Mouse (Mus musculus): Measurements from ENCODE around the gene Plekha6. TPM values are rescaled to one million over a fixed set of nuclear protein-coding genes. Genes with fewer than 3 reads are reported as not detected.

Plekha6 gene
- 8.1 and 8.8 TPM in 2 replicates for polyA plus RNA-seq (2015; fragmentation: Nextera tagmentation; extraction: Ambion mirVana)

- ATAC-seq (replicated peaks; ENCODE audit: low FRiP score, low read depth), result no peak
- H3K4me3 ChIP-seq (replicated peaks; ENCODE audit: low read depth, low read length), result peak within 1 kb of the TSS; percentile 55
- WGBS, result under 1% methylated on average over 65 of the region's 68 CpGs
- no peak within 1 kb of the TSS for H3K27ac ChIP-seq
- no peaks in the 10 kb centered on the region for H3K9me3 ChIP-seq (replicated peaks; ENCODE audit: low read length)
- H3K4me1 ChIP-seq (replicated peaks; ENCODE audit: insufficient read depth, low read length), result peaks cover 17% of the 10 kb centered on the region
- 0 out of 2 replicates have a peak, but pooled peaks cover 13% of the 10 kb centered on the region for H3K27me3 ChIP-seq (ENCODE audit: insufficient read depth, low read length)
- H3K4me2 ChIP-seq (ENCODE audit: low read length), result peak within 1 kb of the TSS; percentile 97
- DNase-seq (ENCODE audit: low spot score), result no peak
- TF ChIP-seq CTCF (IDR thresholded peaks at IDR 0.05; ENCODE audit: low read depth), result peak; percentile 16; the same call in 1 of the 2 replicates
- no peaks in the 10 kb centered on the region for H3K36me3 ChIP-seq (ENCODE audit: insufficient read depth, low read length)
- peak within 1 kb of the TSS; percentile 65 for H3K9ac ChIP-seq (ENCODE audit: low read depth, low read length)
These were observed at the start of gene Plekha6 for GRCm38 (mm10) chr1:133163820-133164431. Gene Plekha6, plus strand, starts transcription at chr1:133164210.

DNA sequence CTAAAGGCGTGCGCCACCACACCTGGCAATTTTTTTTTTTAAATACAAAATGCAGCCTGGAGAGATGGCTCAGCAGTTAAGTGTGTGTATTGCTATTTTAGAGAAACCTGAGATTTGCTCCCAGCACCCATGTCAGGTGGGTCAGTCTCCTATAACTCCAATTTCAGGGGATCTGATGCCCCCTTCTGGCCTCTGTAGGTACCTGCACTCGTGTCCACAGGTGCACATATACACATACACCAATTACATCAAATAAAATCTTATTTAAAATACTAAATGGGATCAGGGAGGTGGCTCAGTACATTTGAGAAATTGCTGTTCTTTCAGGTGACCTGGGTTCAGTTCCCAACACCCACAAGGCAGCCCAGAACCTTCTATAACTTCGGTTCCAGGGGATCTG lies 47.9 kb upstream of the Plekha6 start:
- no peaks in the 10 kb centered on the region for H3K9me3 ChIP-seq (replicated peaks; ENCODE audit: low read length)
- no peak overlapping the region for H3K4me2 ChIP-seq (ENCODE audit: low read length)
- no peak for ATAC-seq (replicated peaks; ENCODE audit: low FRiP score, low read depth)
- no peak overlapping the region for H3K27ac ChIP-seq
- no peaks in the 10 kb centered on the region for H3K4me1 ChIP-seq (replicated peaks; ENCODE audit: insufficient read depth, low read length)
- H3K36me3 ChIP-seq (ENCODE audit: insufficient read depth, low read length), result no peaks in the 10 kb centered on the region
- no peak for TF ChIP-seq CTCF (IDR thresholded peaks at IDR 0.05; ENCODE audit: low read depth)
- 88% methylated on average over 4 of the region's 4 CpGs for WGBS
- DNase-seq (ENCODE audit: low spot score), result no peak
- H3K9ac ChIP-seq (ENCODE audit: low read depth, low read length), result no peak overlapping the region
- H3K27me3 ChIP-seq (ENCODE audit: insufficient read depth, low read length), result no peaks in the 10 kb centered on the region
- H3K4me3 ChIP-seq (replicated peaks; ENCODE audit: low read depth, low read length), result no peak overlapping the region

- no peaks in the 10 kb centered on the region for H3K9me3 ChIP-seq (replicated peaks; ENCODE audit: low read length)
- H3K36me3 ChIP-seq (ENCODE audit: insufficient read depth, low read length), result no peaks in the 10 kb centered on the region
- DNase-seq (ENCODE audit: low spot score) (no peak), ATAC-seq (replicated peaks; ENCODE audit: low FRiP score, low read depth) (no peak)
- no peak overlapping the region for H3K4me2 ChIP-seq (ENCODE audit: low read length)
- no peak overlapping the region for H3K9ac ChIP-seq (ENCODE audit: low read depth, low read length)
- H3K4me1 ChIP-seq (replicated peaks; ENCODE audit: insufficient read depth, low read length), result no peaks in the 10 kb centered on the region
- H3K27me3 ChIP-seq (ENCODE audit: insufficient read depth, low read length), result no peaks in the 10 kb centered on the region
- no peak overlapping the region for H3K4me3 ChIP-seq (replicated peaks; ENCODE audit: low read depth, low read length)
- WGBS, result 89% methylated on average over 5 of the region's 5 CpGs
- no peak for TF ChIP-seq CTCF (IDR thresholded peaks at IDR 0.05; ENCODE audit: low read depth)
- no peak overlapping the region for H3K27ac ChIP-seq
These were observed 45.9 kb upstream of the Plekha6 start for GRCm38 (mm10) chr1:133118127-133118526.

DNA sequence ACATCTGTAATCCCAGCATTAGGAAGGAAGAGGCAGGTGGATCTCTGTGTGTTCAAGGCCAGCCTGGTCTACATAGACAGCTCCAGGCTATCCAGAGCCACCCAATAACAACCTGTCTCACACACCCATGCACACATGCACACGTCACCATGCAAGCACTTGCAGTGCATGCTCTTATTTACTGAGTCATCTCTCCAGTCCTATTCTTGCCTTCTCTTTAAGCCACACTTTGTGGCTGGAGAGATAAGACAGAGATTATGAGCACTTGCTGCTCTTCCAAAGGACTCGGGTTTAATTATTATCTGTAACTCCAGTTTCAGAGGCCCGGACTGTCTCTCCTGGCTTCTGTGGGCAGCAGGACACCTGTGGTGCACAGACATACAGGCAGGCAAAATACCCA lies 45.2 kb upstream of the Plekha6 start:
- no peak overlapping the region for H3K27ac ChIP-seq
- ATAC-seq (replicated peaks; ENCODE audit: low FRiP score, low read depth) (no peak), DNase-seq (ENCODE audit: low spot score) (no peak)
- H3K27me3 ChIP-seq (ENCODE audit: insufficient read depth, low read length), result no peaks in the 10 kb centered on the region
- no peaks in the 10 kb centered on the region for H3K36me3 ChIP-seq (ENCODE audit: insufficient read depth, low read length)
- H3K4me3 ChIP-seq (replicated peaks; ENCODE audit: low read depth, low read length), result no peak overlapping the region
- no peak overlapping the region for H3K4me2 ChIP-seq (ENCODE audit: low read length)
- 78% methylated on average over 3 of the region's 3 CpGs for WGBS
- H3K9ac ChIP-seq (ENCODE audit: low read depth, low read length), result no peak overlapping the region
- H3K9me3 ChIP-seq (replicated peaks; ENCODE audit: low read length), result no peaks in the 10 kb centered on the region
- H3K4me1 ChIP-seq (replicated peaks; ENCODE audit: insufficient read depth, low read length), result no peaks in the 10 kb centered on the region
- TF ChIP-seq CTCF (IDR thresholded peaks at IDR 0.05; ENCODE audit: low read depth), result no peak

GRCm38 (mm10) chr1:133119931-133120712 lies 43.9 kb upstream of the Plekha6 start:
- Histone ChIP-seq H3K4me2 (ENCODE audit: low read length) (no peak overlapping the region), H3K9me3 (replicated peaks; ENCODE audit: low read length) (no peaks in the 10 kb centered on the region), H3K27ac (no peak overlapping the region), H3K4me3 (replicated peaks; ENCODE audit: low read depth, low read length) (no peak overlapping the region), H3K4me1 (replicated peaks; ENCODE audit: insufficient read depth, low read length) (no peaks in the 10 kb centered on the region), H3K9ac (ENCODE audit: low read depth, low read length) (no peak overlapping the region), H3K36me3 (ENCODE audit: insufficient read depth, low read length) (no peaks in the 10 kb centered on the region), H3K27me3 (ENCODE audit: insufficient read depth, low read length) (no peaks in the 10 kb centered on the region)
- TF ChIP-seq CTCF (IDR thresholded peaks at IDR 0.05; ENCODE audit: low read depth), result 0 out of 2 replicates have a peak, but pooled peaks have one; percentile 5
- ATAC-seq (replicated peaks; ENCODE audit: low FRiP score, low read depth), result no peak
- peak; percentile 57 for DNase-seq (ENCODE audit: low spot score)
- WGBS, result 32% methylated on average over 7 of the region's 7 CpGs

DNA sequence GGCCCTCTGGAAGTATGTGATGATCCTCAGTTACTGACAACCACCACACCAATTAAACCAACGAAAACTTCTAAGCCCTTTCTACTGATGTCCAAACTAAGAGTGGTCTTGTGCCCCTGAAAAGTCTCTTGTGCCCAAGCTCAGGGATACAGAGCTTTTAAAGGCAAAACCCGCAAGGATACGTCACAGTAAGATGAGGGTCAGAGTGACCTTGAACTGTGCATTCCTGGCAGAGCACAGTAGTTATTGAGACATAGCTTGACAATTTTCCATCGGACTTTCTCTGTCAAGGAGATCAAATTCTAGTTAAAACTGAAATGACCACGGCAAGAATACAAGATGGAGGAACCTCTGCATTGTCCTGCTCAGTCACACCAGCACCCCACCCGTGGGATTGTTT lies 42.8 kb upstream of the Plekha6 start:
- ATAC-seq (replicated peaks; ENCODE audit: low FRiP score, low read depth) (no peak), DNase-seq (ENCODE audit: low spot score) (no peak)
- no peaks in the 10 kb centered on the region for H3K4me1 ChIP-seq (replicated peaks; ENCODE audit: insufficient read depth, low read length)
- WGBS, result 63% methylated on average over 6 of the region's 6 CpGs
- no peak overlapping the region for H3K4me2 ChIP-seq (ENCODE audit: low read length)
- H3K36me3 ChIP-seq (ENCODE audit: insufficient read depth, low read length), result no peaks in the 10 kb centered on the region
- no peaks in the 10 kb centered on the region for H3K9me3 ChIP-seq (replicated peaks; ENCODE audit: low read length)
- TF ChIP-seq CTCF (IDR thresholded peaks at IDR 0.05; ENCODE audit: low read depth), result no peak
- H3K4me3 ChIP-seq (replicated peaks; ENCODE audit: low read depth, low read length), result no peak overlapping the region
- H3K9ac ChIP-seq (ENCODE audit: low read depth, low read length), result no peak overlapping the region
- H3K27me3 ChIP-seq (ENCODE audit: insufficient read depth, low read length), result no peaks in the 10 kb centered on the region
- no peak overlapping the region for H3K27ac ChIP-seq
